Mouse (Mus musculus) urinary bladder, postnatal 36 days (tissue): ENCODE measurements around the gene Cntn5.

Source experiments
- DNase-seq, 2 experiments: peaks; one replicate each; pipeline ENCODE4 v3.0.0; 2022; ENCODE audit warnings: low spot score in 2 of 2, mixed read lengths in 1 of 2

Gene Cntn5

GRCm38 (mm10) chr9:9696636-9697035 is 1207.9 kb downstream of the Cntn5 start:
- no peak for DNase-seq

DNA sequence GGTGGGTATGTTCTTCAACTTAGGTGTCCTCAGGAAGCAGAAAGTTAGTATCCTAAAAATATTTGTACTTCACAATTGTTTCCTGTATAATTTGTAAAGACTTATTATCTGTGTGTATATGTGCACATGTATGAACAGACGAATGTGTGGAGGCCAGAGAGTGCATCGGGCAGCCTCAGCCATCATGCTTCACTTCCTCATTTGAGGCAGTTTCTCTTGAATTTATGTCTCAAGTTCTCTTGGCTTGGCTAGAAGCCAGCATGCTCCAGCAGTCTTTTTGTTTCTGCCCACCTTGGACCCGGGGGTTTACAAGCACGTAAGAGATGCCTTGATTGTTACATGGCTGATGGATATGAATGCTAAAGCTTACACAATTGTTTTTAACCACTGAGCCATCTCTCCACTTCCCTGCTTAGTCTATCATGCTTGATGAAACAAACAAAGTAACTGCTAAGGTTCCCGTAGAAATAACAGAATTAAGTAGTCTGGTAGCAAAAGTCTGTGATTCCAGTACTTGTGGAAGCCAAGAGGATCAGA is 1222.2 kb downstream of the Cntn5 start:
- DNase-seq = no peak

GRCm38 (mm10) chr9:9676078-9676477 is 1228.5 kb downstream of the Cntn5 start:
- no peak for DNase-seq

DNA sequence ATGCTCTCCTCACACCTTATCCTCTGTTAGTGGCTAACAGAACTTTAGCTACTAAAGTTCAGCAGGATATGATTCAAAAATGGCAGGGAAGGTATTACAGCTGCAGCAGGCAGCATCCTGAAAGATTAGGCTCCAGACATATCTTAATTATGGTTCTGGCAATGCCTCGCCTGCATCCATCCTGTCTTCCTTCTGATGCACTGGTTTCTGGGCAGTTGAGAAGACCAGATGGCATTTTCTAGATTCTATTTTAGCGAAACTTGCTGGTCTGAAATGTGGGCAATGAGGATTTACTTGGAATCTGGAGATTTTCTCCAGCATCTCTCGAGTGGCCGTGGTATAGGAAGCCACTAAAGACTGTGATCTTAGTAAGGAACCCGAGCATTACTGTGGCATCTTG is 1230.0 kb downstream of the Cntn5 start:
- DNase-seq = no peak

DNA sequence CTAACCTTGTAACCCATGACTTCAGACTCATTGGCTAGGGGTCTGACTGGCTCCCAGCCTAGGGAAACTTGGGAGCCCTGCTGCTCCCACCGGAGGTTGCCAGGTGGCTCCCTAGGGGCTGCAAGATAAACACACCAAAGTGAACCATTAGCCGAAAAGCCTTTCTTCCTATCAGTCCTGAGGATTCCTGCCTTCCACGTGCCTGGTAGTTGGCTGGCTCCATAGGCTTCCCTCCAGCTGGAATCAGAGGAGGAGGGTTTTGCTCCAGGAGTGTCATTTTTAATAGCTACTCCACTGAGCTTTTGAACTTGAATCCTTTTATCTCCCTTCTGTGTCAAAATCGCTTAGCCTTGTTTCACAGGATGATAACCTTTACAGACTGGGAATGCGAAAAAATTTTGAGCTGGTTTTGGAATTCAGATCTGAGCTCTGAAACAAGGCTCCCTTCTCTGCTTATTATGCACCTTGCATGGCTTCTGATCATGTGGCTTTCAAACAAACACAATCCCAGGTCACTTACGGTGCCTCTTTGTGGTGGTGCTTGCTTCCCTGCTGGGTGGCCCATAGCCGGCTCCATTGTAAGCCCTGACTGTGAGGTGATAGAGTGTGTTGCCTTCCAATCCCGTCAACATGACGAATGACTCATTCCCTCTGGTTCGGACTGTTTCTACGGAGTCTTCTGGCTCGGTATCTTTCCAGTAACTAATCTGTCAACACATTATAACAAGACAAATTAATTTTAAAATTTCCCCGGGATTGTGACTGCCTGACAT is 1231.1 kb downstream of the Cntn5 start:
- peak in 1 of 2 experiments; percentile 3 for DNase-seq

DNA sequence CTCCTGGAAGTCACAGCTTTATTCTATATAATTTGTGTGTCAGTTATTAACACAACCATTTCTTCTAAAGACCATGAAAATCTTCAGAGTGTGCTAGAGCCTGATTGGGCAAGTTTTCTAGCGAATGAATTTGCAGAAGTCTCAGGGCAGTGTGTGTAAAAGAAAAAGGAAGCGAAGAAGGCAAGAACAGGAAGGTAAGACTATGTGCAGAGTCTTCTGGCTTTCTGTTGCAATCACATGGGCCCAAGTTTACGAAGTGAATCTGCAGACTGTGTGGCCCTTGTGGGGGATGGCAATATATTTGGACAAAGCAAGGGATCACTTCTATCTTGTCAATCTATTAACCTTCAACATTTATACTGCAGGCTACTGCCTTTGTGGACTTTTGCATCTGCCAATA is 1251.1 kb downstream of the Cntn5 start:
- no peak for DNase-seq

DNA sequence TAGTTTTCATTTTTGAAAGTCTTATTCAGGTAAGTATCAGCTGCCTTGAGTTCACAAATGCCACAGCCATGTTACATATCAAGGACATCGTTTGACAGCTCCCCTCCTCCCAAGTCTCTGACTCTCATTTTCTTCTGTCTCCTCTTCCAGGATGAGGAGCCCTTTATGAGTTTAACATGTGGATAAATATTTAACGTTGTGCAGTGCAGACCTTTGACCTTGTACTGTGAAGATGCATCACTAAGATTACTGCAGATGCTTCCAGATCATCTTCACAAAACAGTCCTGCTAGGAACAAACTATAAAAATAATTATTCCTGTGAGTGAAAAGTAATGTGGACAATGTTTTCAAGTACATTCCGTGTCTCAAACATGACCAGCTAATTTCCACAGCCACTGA is 1257.2 kb downstream of the Cntn5 start:
- no peak for DNase-seq

- DNase-seq = no peak
Observed at GRCm38 (mm10) chr9:9646276-9646675, 1258.3 kb downstream of the Cntn5 start.
